Mouse (Mus musculus) thymus, postnatal 10 days (tissue): Measurements from ENCODE around the gene Ahcyl2.

ENCODE experiments used
- DNase-seq, 2 experiments: peaks; one replicate each; pipeline ENCODE4 v3.0.0; 2021; ENCODE audit warnings: low spot score in 2 of 2

The Ahcyl2 gene

GRCm38 (mm10) chr6:29770672-29771321 lies 3.0 kb downstream of the Ahcyl2 start:
- no peak for DNase-seq

GRCm38 (mm10) chr6:29772236-29772635 lies 4.4 kb downstream of the Ahcyl2 start:
- DNase-seq = no peak

- no peak for DNase-seq
These were observed 6.3 kb downstream of the Ahcyl2 start for GRCm38 (mm10) chr6:29774161-29774560.

- DNase-seq = no peak
These were observed 7.8 kb downstream of the Ahcyl2 start for GRCm38 (mm10) chr6:29775609-29776008.

- no peak for DNase-seq
These were observed 8.9 kb downstream of the Ahcyl2 start for GRCm38 (mm10) chr6:29776542-29777237.

GRCm38 (mm10) chr6:29777238-29777555 lies 9.4 kb downstream of the Ahcyl2 start:
- DNase-seq = no peak

- DNase-seq = no peak
These were observed 12.3 kb downstream of the Ahcyl2 start for GRCm38 (mm10) chr6:29780082-29780481.

GRCm38 (mm10) chr6:29780571-29780970 lies 12.8 kb downstream of the Ahcyl2 start:
- DNase-seq = no peak

GRCm38 (mm10) chr6:29782239-29782638 lies 14.4 kb downstream of the Ahcyl2 start:
- DNase-seq = no peak

GRCm38 (mm10) chr6:29783960-29784359 lies 16.1 kb downstream of the Ahcyl2 start:
- no peak for DNase-seq

- DNase-seq = no peak
These were observed 16.7 kb downstream of the Ahcyl2 start for GRCm38 (mm10) chr6:29784413-29785021.

- DNase-seq = no peak
These were observed 17.9 kb downstream of the Ahcyl2 start for GRCm38 (mm10) chr6:29785759-29786158.

- no peak for DNase-seq
These were observed 21.1 kb downstream of the Ahcyl2 start for GRCm38 (mm10) chr6:29788779-29789350.

GRCm38 (mm10) chr6:29790014-29790698 lies 22.3 kb downstream of the Ahcyl2 start:
- no peak for DNase-seq

GRCm38 (mm10) chr6:29793520-29793919 lies 25.7 kb downstream of the Ahcyl2 start:
- DNase-seq = no peak

GRCm38 (mm10) chr6:29794582-29794981 lies 26.8 kb downstream of the Ahcyl2 start:
- no peak for DNase-seq

GRCm38 (mm10) chr6:29802979-29803378 lies 35.2 kb downstream of the Ahcyl2 start:
- DNase-seq = no peak

- DNase-seq = no peak
These were observed 36.2 kb downstream of the Ahcyl2 start for GRCm38 (mm10) chr6:29804006-29804405.

GRCm38 (mm10) chr6:29805381-29805780 lies 37.6 kb downstream of the Ahcyl2 start:
- DNase-seq = no peak

GRCm38 (mm10) chr6:29812076-29812475 lies 44.3 kb downstream of the Ahcyl2 start:
- DNase-seq = no peak

- no peak for DNase-seq
These were observed 44.8 kb downstream of the Ahcyl2 start for GRCm38 (mm10) chr6:29812651-29813050.

- DNase-seq = no peak
These were observed 46.8 kb downstream of the Ahcyl2 start for GRCm38 (mm10) chr6:29814616-29815015.
